Mouse (Mus musculus) cerebellum, adult 2 months (tissue): ENCODE data around the gene Cep290.

ENCODE experiments used
- CTCF ChIP-seq: fragments of 200-500 bp; IDR thresholded peaks from 2 replicates; pipeline ENCODE4 v1.5.1; 2011; ENCODE audit warnings: low read depth, mild to moderate bottlenecking, control low read depth, low read length, moderate library complexity, borderline replicate concordance; ENCODE audit not compliant: insufficient read depth
- POLR2A ChIP-seq: fragments of 200-500 bp; IDR thresholded peaks from 2 replicates; pipeline ENCODE4 v1.6.1; 2011; ENCODE audit warnings: low read length, control low read depth, borderline replicate concordance; ENCODE audit not compliant: insufficient read depth

DNA sequence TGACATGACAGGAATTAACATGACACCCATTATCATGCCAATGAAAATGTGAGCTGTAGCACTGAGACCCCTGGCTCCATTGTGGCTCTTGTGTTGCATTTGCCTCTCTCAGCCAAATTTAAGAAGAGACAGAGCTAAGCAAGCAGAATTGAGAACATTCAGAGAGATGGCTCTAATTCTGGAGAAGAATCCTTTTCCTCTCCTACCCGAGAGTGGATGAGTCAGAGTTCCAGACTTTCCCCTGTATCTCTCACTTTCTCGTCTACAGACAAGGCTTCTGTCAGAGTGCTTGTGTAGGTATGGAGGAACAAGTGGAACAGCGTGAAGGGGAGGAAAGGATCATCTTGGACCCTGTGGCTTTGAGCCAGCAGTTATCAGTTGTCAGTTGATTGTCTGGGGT is 76.8 kb downstream of the Cep290 start:
- TF ChIP-seq POLR2A (no peak), CTCF (no peak)
